Mouse (Mus musculus): ENCODE data around the gene AA986860. TPM values are rescaled to one million over a fixed set of nuclear protein-coding genes. Genes with fewer than 3 reads are reported as not detected.
A peak's percentile ranks its signal among the peaks of the same experiment; 100 is the strongest.

Gene AA986860
- polyA plus RNA-seq, 1 experiment from 2014 or later = 0.43 TPM

DNA sequence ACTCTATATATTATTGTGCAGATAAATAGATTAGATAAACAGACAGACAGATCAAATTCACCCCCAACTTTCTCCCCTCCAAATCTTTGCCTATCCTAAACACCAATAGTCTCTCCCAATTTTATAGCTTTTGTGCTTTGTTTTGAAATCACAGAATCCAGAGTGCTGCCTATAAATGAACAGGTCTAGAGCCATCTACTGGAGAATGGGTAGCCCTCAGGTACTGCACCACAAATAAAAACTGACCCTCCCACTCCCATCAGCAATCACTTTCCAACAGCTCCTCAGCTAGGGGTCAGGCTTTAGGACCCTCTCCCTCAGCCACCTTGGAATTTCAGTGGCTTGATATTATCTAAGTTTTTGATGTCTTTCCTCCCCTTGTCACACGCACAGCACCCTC, 44.9 kb downstream of the AA986860 start:
- Histone ChIP-seq H3K4me3 (ENCODE audit: low read depth, low read length) (no peak overlapping the region), H3K36me3 (ENCODE audit: control insufficient read depth, insufficient read depth, low read length) (no peaks in the 10 kb centered on the region), H3K27ac (ENCODE audit: low read depth, low read length) (no peak overlapping the region), H3K4me2 (ENCODE audit: low read length) (no peak overlapping the region), H3K9me3 (replicated peaks; ENCODE audit: control insufficient read depth, low read length) (no peaks in the 10 kb centered on the region), H3K9ac (ENCODE audit: low read length) (no peak overlapping the region), H3K27me3 (replicated peaks; ENCODE audit: control insufficient read depth, insufficient read depth, low read length) (no peaks in the 10 kb centered on the region), H3K4me1 (ENCODE audit: control insufficient read depth, insufficient read depth, low read length) (no peaks in the 10 kb centered on the region)
- ATAC-seq = no peak
- no peak for DNase-seq (ENCODE audit: low spot score)
- WGBS = 87% methylated on average over 1 of the region's 1 CpGs

DNA sequence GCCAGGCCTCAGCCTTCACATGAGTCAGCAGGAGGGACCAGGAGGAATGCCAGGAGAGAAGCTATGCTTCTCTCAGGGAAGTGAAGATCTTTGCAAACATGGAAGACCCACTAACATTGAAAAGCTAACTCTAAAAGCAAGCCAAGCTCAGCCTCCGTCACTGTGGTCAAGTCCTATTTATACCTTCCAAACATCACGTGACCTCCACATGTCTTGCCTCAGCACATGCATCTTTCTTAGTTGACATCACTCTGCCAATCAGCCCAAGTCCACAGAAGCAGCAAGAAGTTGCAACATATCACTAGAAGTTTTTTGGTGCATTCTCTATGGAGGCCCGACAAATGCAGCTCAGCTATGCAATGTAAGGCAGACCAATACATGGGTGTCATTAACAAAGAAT, 48.1 kb downstream of the AA986860 start:
- DNase-seq (ENCODE audit: low spot score) = no peak
- Histone ChIP-seq H3K27me3 (replicated peaks; ENCODE audit: control insufficient read depth, insufficient read depth, low read length) (no peaks in the 10 kb centered on the region), H3K27ac (ENCODE audit: low read depth, low read length) (no peak overlapping the region), H3K9me3 (replicated peaks; ENCODE audit: control insufficient read depth, low read length) (no peaks in the 10 kb centered on the region), H3K36me3 (ENCODE audit: control insufficient read depth, insufficient read depth, low read length) (no peaks in the 10 kb centered on the region), H3K9ac (ENCODE audit: low read length) (no peak overlapping the region), H3K4me2 (ENCODE audit: low read length) (no peak overlapping the region), H3K4me3 (ENCODE audit: low read depth, low read length) (no peak overlapping the region), H3K4me1 (ENCODE audit: control insufficient read depth, insufficient read depth, low read length) (no peaks in the 10 kb centered on the region)
- ATAC-seq = no peak
- WGBS = 92% methylated on average over 3 of the region's 3 CpGs

GRCm38 (mm10) chr1:130784054-130784453, 52.3 kb downstream of the AA986860 start:
- 28% methylated on average over 4 of the region's 4 CpGs for WGBS
- Histone ChIP-seq H3K27me3 (replicated peaks; ENCODE audit: control insufficient read depth, insufficient read depth, low read length) (no peaks in the 10 kb centered on the region), H3K4me3 (ENCODE audit: low read depth, low read length) (no peak overlapping the region), H3K9me3 (replicated peaks; ENCODE audit: control insufficient read depth, low read length) (no peaks in the 10 kb centered on the region), H3K27ac (ENCODE audit: low read depth, low read length) (no peak overlapping the region), H3K9ac (ENCODE audit: low read length) (no peak overlapping the region), H3K4me2 (ENCODE audit: low read length) (no peak overlapping the region), H3K4me1 (ENCODE audit: control insufficient read depth, insufficient read depth, low read length) (no peaks in the 10 kb centered on the region), H3K36me3 (ENCODE audit: control insufficient read depth, insufficient read depth, low read length) (no peaks in the 10 kb centered on the region)
- no peak for ATAC-seq
- peak; percentile 56 for DNase-seq (ENCODE audit: low spot score)

GRCm38 (mm10) chr1:130787001-130787400, 55.2 kb downstream of the AA986860 start:
- 34% methylated on average over 4 of the region's 4 CpGs for WGBS
- no peak overlapping the region for H3K27ac ChIP-seq (ENCODE audit: low read depth, low read length)
- no peak overlapping the region for H3K4me2 ChIP-seq (ENCODE audit: low read length)
- no peak overlapping the region for H3K4me3 ChIP-seq (ENCODE audit: low read depth, low read length)
- DNase-seq (ENCODE audit: low spot score) = no peak
- H3K9me3 ChIP-seq (replicated peaks; ENCODE audit: control insufficient read depth, low read length) = 0 out of 2 replicates have a peak, but pooled peaks cover 2% of the 10 kb centered on the region
- no peak for ATAC-seq
- no peaks in the 10 kb centered on the region for H3K27me3 ChIP-seq (replicated peaks; ENCODE audit: control insufficient read depth, insufficient read depth, low read length)
- no peaks in the 10 kb centered on the region for H3K4me1 ChIP-seq (ENCODE audit: control insufficient read depth, insufficient read depth, low read length)
- H3K36me3 ChIP-seq (ENCODE audit: control insufficient read depth, insufficient read depth, low read length) = no peaks in the 10 kb centered on the region
- H3K9ac ChIP-seq (ENCODE audit: low read length) = no peak overlapping the region

- Histone ChIP-seq H3K4me3 (ENCODE audit: low read depth, low read length) (no peak overlapping the region), H3K9me3 (replicated peaks; ENCODE audit: control insufficient read depth, low read length) (0 out of 2 replicates have a peak, but pooled peaks cover 5% of the 10 kb centered on the region), H3K27ac (ENCODE audit: low read depth, low read length) (no peak overlapping the region), H3K27me3 (replicated peaks; ENCODE audit: control insufficient read depth, insufficient read depth, low read length) (no peaks in the 10 kb centered on the region), H3K4me2 (ENCODE audit: low read length) (no peak overlapping the region), H3K4me1 (ENCODE audit: control insufficient read depth, insufficient read depth, low read length) (no peaks in the 10 kb centered on the region), H3K36me3 (ENCODE audit: control insufficient read depth, insufficient read depth, low read length) (no peaks in the 10 kb centered on the region), H3K9ac (ENCODE audit: low read length) (no peak overlapping the region)
- WGBS = 43% methylated on average over 3 of the region's 3 CpGs
- peak; percentile 33 for DNase-seq (ENCODE audit: low spot score)
- peak; percentile 37; the same call in 1 of the 2 replicates for ATAC-seq
These were observed 58.0 kb downstream of the AA986860 start for GRCm38 (mm10) chr1:130789512-130790451.

Other genes starting within 250 kb of the AA986860 start
- not detected in 2 replicates for gene Zp3r, start 102.4 kb upstream of the AA986860 start, polyA plus RNA-seq (2014; fragmentation: Nextera tagmentation; extraction: Ambion mirVana)
- gene C4bp, start 70.3 kb upstream of the AA986860 start, polyA plus RNA-seq (2014; fragmentation: Nextera tagmentation; extraction: Ambion mirVana) = not detected in 2 replicates
- gene Gm29427, start 16.2 kb upstream of the AA986860 start, polyA plus RNA-seq (2014; fragmentation: Nextera tagmentation; extraction: Ambion mirVana) = not detected in 2 replicates
- gene Yod1, start 14.6 kb upstream of the AA986860 start, polyA plus RNA-seq (2014; fragmentation: Nextera tagmentation; extraction: Ambion mirVana) = 8.9 and 10.0 TPM in 2 replicates
- gene Pfkfb2, start 2.7 kb upstream of the AA986860 start, polyA plus RNA-seq (2014; fragmentation: Nextera tagmentation; extraction: Ambion mirVana) = 17.8 and 23.2 TPM in 2 replicates
- not detected in 2 replicates for gene Fcamr, start 68.9 kb downstream of the AA986860 start, polyA plus RNA-seq (2014; fragmentation: Nextera tagmentation; extraction: Ambion mirVana)
- gene Pigr, start 94.7 kb downstream of the AA986860 start, polyA plus RNA-seq (2014; fragmentation: Nextera tagmentation; extraction: Ambion mirVana) = not detected in 2 replicates
- gene Fcmr, start 133.7 kb downstream of the AA986860 start, polyA plus RNA-seq (2014; fragmentation: Nextera tagmentation; extraction: Ambion mirVana) = not detected in 2 replicates
- gene Il24, start 155.5 kb downstream of the AA986860 start, polyA plus RNA-seq (2014; fragmentation: Nextera tagmentation; extraction: Ambion mirVana) = not detected in 2 replicates
- not detected in 2 replicates for gene Il20, start 179.5 kb downstream of the AA986860 start, polyA plus RNA-seq (2014; fragmentation: Nextera tagmentation; extraction: Ambion mirVana)
- not detected in 2 replicates for gene Il19, start 208.1 kb downstream of the AA986860 start, polyA plus RNA-seq (2014; fragmentation: Nextera tagmentation; extraction: Ambion mirVana)